22 mouse cellular contexts compared by ENCODE assay signal in the genomic region with DNA sequence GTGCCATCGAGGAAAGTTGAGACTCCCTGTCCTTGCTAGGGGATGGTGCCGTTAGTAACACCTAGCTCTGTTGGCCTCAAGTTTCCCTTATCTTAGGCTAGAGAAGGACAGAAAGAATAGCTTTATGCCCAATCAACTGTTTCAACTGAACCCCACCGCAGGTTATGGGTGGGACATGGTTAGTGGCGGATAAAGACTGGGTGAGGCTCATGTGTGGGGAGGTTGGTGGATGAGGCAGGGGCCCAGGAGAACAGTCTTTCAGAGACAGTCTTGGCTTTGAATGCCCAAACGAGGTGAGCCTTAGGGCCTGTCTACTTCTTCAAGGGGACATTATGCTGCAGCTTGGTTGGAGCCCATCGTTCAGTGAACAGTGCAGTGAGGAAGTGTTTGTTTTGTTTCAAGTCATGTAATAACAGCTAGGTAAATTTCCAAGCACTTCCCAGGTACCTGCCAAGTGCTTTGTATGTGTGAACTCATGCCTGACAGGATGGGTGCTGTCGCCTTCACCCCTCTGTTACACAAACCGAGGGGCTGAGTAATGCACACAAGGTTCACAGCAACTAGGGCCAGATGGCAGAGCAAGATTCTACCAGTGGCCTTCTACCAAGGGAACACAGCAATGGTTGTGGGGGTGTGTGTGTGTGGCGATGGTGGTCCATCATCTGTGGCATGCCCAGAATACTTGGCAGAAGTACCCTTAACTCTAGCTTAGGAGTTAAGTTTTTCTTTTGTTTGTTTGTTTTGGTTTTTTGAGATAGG.
DNase-seq lines count a peak whose midpoint lies in the region; ATAC-seq lines count a peak whose summit lies in the region.
"Had no signal": no experiment of that assay in that cellular context is flagged by ENCODE, and none has a peak within 500 bp of the region (broad histone marks: within the 10 kb centered on the region; RNA-seq: fewer than 3 reads in every experiment).

No protein-coding gene starts in this region.

- no peak for DNase-seq in heart, adult 11 months
- DNase-seq in c-Kit-positive CD71-positive TER-119-negative erythroid progenitor cells, embryonic 14.5 days (ENCODE audit: low read depth): peak; percentile 61
- DNase-seq in embryo, embryonic 11 days: no peak
- DNase-seq in hindbrain, embryonic 14.5 days (ENCODE audit: low spot score): no peak
- DNase-seq: cerebellum, adult 18-20 months; cerebellum, postnatal 25 days; gastrocnemius, postnatal 36 days; kidney, adult 11 months; kidney, postnatal 4 days; lung, embryonic 14.5 days had no signal

- 82% methylated on average over 9 of the region's 9 CpGs for WGBS in heart, embryonic 11.5 days (ENCODE audit: insufficient replicate concordance)
- WGBS in liver, embryonic 12.5 days (ENCODE audit: insufficient replicate concordance): 30% methylated on average over 9 of the region's 9 CpGs
- 93% methylated on average over 9 of the region's 9 CpGs for WGBS in hindbrain, embryonic 14.5 days

- H3K27me3 ChIP-seq in heart, embryonic 11.5 days (ENCODE audit: control insufficient read depth, insufficient read depth, low read length): no peaks in the 10 kb centered on the region
- no peaks in the 10 kb centered on the region for H3K27me3 ChIP-seq in liver, embryonic 12.5 days (replicated peaks)
- no peaks in the 10 kb centered on the region for H3K27me3 ChIP-seq in hindbrain, embryonic 14.5 days (ENCODE audit: control insufficient read depth, insufficient read depth, low read length)
- H3K27me3 ChIP-seq: embryonic facial prominence, embryonic 15.5 days; heart, embryonic 13.5 days; hindbrain, embryonic 12.5 days; kidney, embryonic 15.5 days; limb, embryonic 13.5 days; megakaryocyte, embryonic 14.5 days; neural tube, embryonic 15.5 days; Patski had no signal

- H3K4me3 ChIP-seq in heart, embryonic 11.5 days (ENCODE audit: low read depth, low read length): no peak overlapping the region
- no peak overlapping the region for H3K4me3 ChIP-seq in liver, embryonic 12.5 days
- no peak overlapping the region for H3K4me3 ChIP-seq in hindbrain, embryonic 14.5 days (replicated peaks; ENCODE audit: low read length)
- H3K4me3 ChIP-seq: embryonic facial prominence, embryonic 15.5 days; heart, embryonic 13.5 days; hindbrain, embryonic 12.5 days; kidney, embryonic 15.5 days; limb, embryonic 13.5 days; megakaryocyte, embryonic 14.5 days; neural tube, embryonic 15.5 days had no signal

- no peak overlapping the region for H3K4me2 ChIP-seq in heart, embryonic 11.5 days
- peak overlapping the region; percentile 59 for H3K4me2 ChIP-seq in liver, embryonic 12.5 days
- no peak overlapping the region for H3K4me2 ChIP-seq in hindbrain, embryonic 14.5 days (replicated peaks)
- H3K4me2 ChIP-seq: embryonic facial prominence, embryonic 15.5 days; heart, embryonic 13.5 days; hindbrain, embryonic 12.5 days; kidney, embryonic 15.5 days; limb, embryonic 13.5 days; lung, embryonic 14.5 days; neural tube, embryonic 15.5 days had no signal

- H3K4me1 ChIP-seq in heart, embryonic 11.5 days (ENCODE audit: control insufficient read depth, insufficient read depth, low read length): peaks cover 17% of the 10 kb centered on the region; the same call in 1 of the 2 replicates
- peaks cover 91% of the 10 kb centered on the region for H3K4me1 ChIP-seq in liver, embryonic 12.5 days
- 0 out of 2 replicates have a peak, but pooled peaks cover 2% of the 10 kb centered on the region for H3K4me1 ChIP-seq in hindbrain, embryonic 14.5 days (replicated peaks; ENCODE audit: control insufficient read depth, insufficient read depth, low read length)

- H3K9me3 ChIP-seq in heart, embryonic 11.5 days (replicated peaks; ENCODE audit: control insufficient read depth, low read length): no peaks in the 10 kb centered on the region
- no peaks in the 10 kb centered on the region for H3K9me3 ChIP-seq in liver, embryonic 12.5 days (replicated peaks)
- no peaks in the 10 kb centered on the region for H3K9me3 ChIP-seq in hindbrain, embryonic 14.5 days (ENCODE audit: control insufficient read depth, low read length)
- H3K9me3 ChIP-seq: embryonic facial prominence, embryonic 15.5 days; heart, embryonic 13.5 days; hindbrain, embryonic 12.5 days; kidney, embryonic 15.5 days; limb, embryonic 13.5 days; megakaryocyte, embryonic 14.5 days; neural tube, embryonic 15.5 days had no signal

- peak; percentile 78; the same call in 1 of the 2 replicates for ATAC-seq in heart, embryonic 11.5 days (replicated peaks; ENCODE audit: insufficient number of reproducible peaks, low FRiP score, low TSS enrichment)
- ATAC-seq in liver, embryonic 12.5 days: peak; percentile 90
- peak; percentile 86 for ATAC-seq in megakaryocyte progenitor cell, adult 5-6 weeks (replicated peaks; ENCODE audit: poor library complexity)
- ATAC-seq in hindbrain, embryonic 14.5 days (ENCODE audit: low FRiP score): no peak
- ATAC-seq: CD4-positive, CD25-positive, alpha-beta regulatory T cell, adult 4 months; Patski had no signal

- H3K27ac ChIP-seq in heart, embryonic 11.5 days (ENCODE audit: low read depth, low read length): no peak overlapping the region
- H3K27ac ChIP-seq in liver, embryonic 12.5 days: peak overlapping the region; percentile 84
- no peak overlapping the region for H3K27ac ChIP-seq in hindbrain, embryonic 14.5 days
- H3K27ac ChIP-seq: embryonic facial prominence, embryonic 15.5 days; heart, embryonic 13.5 days; hindbrain, embryonic 12.5 days; kidney, embryonic 15.5 days; limb, embryonic 13.5 days; neural tube, embryonic 15.5 days had no signal

- no peak overlapping the region for H3K9ac ChIP-seq in heart, embryonic 11.5 days (ENCODE audit: low read depth, low read length)
- H3K9ac ChIP-seq in liver, embryonic 12.5 days: peak overlapping the region; percentile 54
- no peak overlapping the region for H3K9ac ChIP-seq in hindbrain, embryonic 14.5 days
- H3K9ac ChIP-seq: embryonic facial prominence, embryonic 15.5 days; heart, embryonic 13.5 days; hindbrain, embryonic 12.5 days; kidney, embryonic 15.5 days; limb, embryonic 13.5 days; lung, embryonic 14.5 days; neural tube, embryonic 15.5 days had no signal

- H3K36me3 ChIP-seq in heart, embryonic 11.5 days (ENCODE audit: control insufficient read depth, insufficient read depth, low read length): no peaks in the 10 kb centered on the region
- 0 out of 2 replicates have a peak, but pooled peaks cover 3% of the 10 kb centered on the region for H3K36me3 ChIP-seq in liver, embryonic 12.5 days
- no peaks in the 10 kb centered on the region for H3K36me3 ChIP-seq in hindbrain, embryonic 14.5 days (replicated peaks; ENCODE audit: control insufficient read depth, insufficient read depth)
- H3K36me3 ChIP-seq: embryonic facial prominence, embryonic 15.5 days; heart, embryonic 13.5 days; hindbrain, embryonic 12.5 days; kidney, embryonic 15.5 days; limb, embryonic 13.5 days; neural tube, embryonic 15.5 days had no signal
